Mouse (Mus musculus) retina, embryonic 14.5 days (tissue): ENCODE measurements around the gene Vmn2r109.
"Not testable (repeated sequence)": the region's sequence is repeated elsewhere in the genome, so short reads cannot be mapped to it uniquely, and the experiment has no call there.

Source experiments
- DNase-seq: peaks from one replicate; pipeline ENCODE4 v3.0.0-alpha.2; 2015; ENCODE audit warnings: low spot score

The Vmn2r109 gene

GRCm38 (mm10) chr17:20564656-20565055, at the start of gene Vmn2r109:
Gene Vmn2r109 (minus strand): TSS chr17:20564756.
- DNase-seq: no peak

GRCm38 (mm10) chr17:20596323-20596722, 31.8 kb upstream of the Vmn2r109 start, which contains the start of gene Vmn2r110:
Gene Vmn2r110 (minus strand): TSS chr17:20596423.
- no peak for DNase-seq

DNA sequence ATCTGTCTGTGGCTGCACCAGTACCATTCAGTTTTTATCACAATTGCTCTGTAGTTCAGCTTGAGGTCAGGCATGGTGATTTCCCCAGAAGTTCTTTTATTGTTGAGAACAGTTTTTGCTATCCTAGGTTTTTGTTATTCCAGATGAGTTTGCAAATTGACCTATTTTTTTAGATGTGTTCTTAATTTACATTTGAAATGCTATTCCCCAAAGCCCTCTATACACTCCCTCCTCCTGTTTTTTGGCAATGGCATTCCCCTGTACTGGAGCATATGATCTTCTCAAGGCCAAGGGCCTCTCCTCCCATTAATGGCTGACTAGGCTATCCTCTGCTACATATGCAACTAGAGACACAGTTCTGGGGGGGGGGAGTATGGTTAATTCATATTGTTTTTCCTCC, 56.3 kb downstream of the Vmn2r109 start:
- DNase-seq: not testable (repeated sequence)

DNA sequence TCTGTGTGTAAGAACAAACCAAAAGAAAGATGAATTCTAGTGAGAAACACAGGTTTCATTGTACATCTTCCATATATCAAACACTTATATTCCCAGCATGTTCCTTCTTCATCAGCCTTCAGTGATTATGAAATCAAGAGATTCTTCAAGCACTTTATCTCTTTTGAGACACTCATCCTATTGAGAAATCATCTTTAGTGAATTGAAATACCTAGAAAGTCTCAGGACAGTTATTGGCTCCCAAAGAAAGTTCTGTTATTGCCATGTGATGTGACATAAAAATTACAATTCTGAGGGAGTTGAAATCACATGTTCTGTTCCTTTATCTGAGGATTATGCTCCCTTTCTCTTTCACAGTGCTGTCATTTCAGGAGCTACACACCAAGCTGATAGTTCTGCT, 66.7 kb downstream of the Vmn2r109 start, which contains the start of gene Vmn1r225:
Vmn1r225 (plus strand) TSS at position 301 of the 400 bp plus-strand sequence.
- DNase-seq: no peak
